Mouse (Mus musculus): ENCODE measurements around the gene Luzp1. TPM values are rescaled to one million over a fixed set of nuclear protein-coding genes. Genes with fewer than 3 reads are reported as not detected.

Luzp1 gene
- total RNA-seq, 2 experiments from 2014 or later, result 58.3 to 69.0 TPM

GRCm38 (mm10) chr4:136461206-136461605 is 8.4 kb upstream of the Luzp1 start:
- intact Hi-C loops (cut with DNase I), result no loop called here
- no peak for DNase-seq

GRCm38 (mm10) chr4:136461761-136462085 is 7.8 kb upstream of the Luzp1 start:
- no peak for DNase-seq
- intact Hi-C loops (cut with DNase I), result no loop called here

- intact Hi-C loops (cut with DNase I), result no loop called here
- peak; percentile 90 for DNase-seq
These were observed 7.3 kb upstream of the Luzp1 start, which contains the start of gene 6030445D17Rik for GRCm38 (mm10) chr4:136462086-136462838. Gene 6030445D17Rik (plus strand): TSS chr4:136462250.

DNA sequence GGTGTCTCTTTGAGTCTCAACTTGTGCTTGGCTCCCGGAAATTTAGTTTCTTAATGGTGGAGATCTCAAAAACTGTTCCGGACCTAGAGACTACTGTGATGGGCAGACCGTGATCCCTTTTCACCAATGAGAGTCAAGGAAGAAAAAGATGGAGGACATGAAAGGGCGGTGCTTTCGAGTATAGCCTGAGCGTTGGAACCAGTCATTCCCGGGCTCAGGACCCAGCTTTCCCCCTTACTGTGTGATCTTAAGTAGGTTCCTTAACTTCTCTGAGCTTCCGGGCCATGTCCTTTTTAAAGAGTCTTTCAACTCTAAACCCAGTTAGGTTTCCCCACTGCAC is 6.8 kb upstream of the Luzp1 start:
- intact Hi-C loops (cut with DNase I), result no loop called here
- DNase-seq, result peak; percentile 52 to 66

DNA sequence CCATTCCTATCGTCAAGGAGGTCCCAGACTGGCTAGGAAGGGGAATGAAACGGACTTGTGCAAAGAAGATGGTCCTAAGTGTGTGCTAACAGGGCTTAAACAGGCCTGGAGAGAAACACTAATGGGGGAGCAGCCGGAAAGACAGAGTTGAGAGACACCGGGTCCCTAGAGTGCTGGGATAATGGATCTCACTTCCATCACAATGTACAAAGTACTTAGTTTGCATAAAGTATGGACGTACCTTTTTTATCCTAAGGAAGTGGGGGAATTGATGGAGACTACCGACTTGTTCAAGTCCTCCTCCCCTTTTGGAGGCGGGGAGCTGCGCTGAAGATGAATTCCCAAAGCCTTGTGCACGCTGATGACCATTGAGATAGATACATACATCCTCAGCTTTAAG is 6.1 kb upstream of the Luzp1 start:
- intact Hi-C loops (cut with DNase I), result no loop called here
- no peak for DNase-seq

GRCm38 (mm10) chr4:136466226-136466625 is 3.3 kb upstream of the Luzp1 start:
- DNase-seq, result peak; percentile 68 to 70
- intact Hi-C loops (cut with DNase I), result no loop called here

DNA sequence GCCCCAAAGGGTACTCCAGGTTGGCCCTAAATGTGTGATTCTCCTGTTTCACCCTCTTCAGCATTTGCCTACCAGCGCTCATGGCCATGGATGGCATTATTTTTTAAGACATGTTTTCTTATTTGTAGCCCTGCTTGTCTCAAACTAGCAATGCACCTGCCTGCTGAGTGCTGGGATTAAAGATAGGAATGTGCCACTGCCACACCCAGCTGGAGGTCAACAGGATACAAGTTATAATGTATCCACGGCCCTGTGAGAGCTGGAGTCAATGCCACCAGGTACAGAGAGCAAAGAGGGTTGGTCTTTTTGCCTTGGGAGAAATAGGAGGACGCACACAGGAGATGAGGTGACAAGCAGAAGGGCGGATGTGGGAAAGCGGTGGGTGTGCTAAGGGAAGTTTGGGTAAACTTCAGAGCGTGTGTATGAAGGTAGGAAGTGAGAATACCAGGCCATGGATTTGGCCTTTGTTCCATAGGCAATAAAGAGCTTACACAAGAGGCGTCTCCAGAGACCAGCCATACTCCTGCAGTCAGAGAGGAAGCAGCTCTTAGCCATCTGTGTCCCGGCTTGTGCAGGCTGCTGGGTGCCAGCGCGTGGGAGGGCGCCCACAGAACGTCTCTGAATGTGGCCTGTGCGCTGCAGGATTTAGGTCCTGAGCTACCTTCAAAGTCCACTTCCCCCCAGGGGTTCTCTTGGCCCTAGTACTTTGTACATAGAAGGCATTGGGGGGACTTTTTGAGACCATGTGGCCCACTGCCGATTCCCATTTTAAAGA is 821 bp upstream of the Luzp1 start:
- intact Hi-C loops (cut with DNase I), result no loop called here
- peak; percentile 28 to 31 for DNase-seq

DNA sequence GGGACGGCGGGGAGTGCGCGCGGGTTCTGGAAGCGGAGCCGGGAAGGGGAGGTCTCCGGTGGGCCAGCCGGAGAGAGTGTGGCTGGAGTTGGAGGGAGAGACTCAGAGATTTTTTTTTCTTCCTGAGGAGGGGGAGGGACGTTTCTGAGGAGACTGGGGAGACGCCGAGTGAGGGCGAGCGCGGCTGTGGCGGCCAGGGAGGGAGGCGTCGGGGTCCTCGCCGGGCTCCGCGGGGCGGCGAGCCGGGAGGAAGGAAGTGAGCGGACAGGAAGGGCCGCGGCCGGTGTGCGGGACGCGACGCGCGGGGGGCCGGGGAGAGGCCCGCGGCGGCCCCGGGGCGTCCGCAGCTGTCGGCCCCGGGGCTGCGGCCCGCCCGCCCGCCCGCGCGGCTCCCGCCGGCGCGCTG is 383 bp downstream of the Luzp1 start:
- no peak for DNase-seq
- intact Hi-C loops (cut with DNase I), result loop anchor here (5.0 kb wide), 1 partner anchor 47 kb away; no protein-coding TSS in a partner anchor

GRCm38 (mm10) chr4:136470347-136471071 is 948 bp downstream of the Luzp1 start:
- intact Hi-C loops (cut with DNase I), result loop anchor here (5.0 kb wide), 1 partner anchor 47 kb away; no protein-coding TSS in a partner anchor
- DNase-seq, result peak; percentile 72 to 76

GRCm38 (mm10) chr4:136476692-136477091 is 7.1 kb downstream of the Luzp1 start:
- intact Hi-C loops (cut with DNase I), result no loop called here
- DNase-seq, result no peak

- intact Hi-C loops (cut with DNase I), result no loop called here
- no peak for DNase-seq
These were observed 17.0 kb downstream of the Luzp1 start for GRCm38 (mm10) chr4:136486549-136486948.

DNA sequence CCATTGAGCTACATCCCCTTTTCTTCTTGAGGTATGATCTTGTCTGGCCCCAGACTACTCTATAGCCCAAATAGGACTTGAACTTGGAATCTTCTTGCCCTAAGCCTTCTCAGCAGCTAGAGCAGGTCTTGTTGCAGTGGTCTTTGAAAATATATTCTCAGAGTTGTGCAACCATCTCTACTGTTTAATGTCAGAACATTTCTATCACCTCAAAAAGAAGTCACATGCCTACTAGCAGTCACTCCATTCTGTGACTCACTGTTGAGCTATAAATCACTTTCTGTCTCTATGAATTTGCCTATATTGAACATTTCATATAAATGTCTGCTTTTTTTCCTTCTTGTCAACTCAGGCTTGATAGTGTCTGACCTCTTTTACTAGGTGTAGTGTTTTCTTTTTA is 26.4 kb downstream of the Luzp1 start:
- intact Hi-C loops (cut with DNase I), result no loop called here
- no peak for DNase-seq

DNA sequence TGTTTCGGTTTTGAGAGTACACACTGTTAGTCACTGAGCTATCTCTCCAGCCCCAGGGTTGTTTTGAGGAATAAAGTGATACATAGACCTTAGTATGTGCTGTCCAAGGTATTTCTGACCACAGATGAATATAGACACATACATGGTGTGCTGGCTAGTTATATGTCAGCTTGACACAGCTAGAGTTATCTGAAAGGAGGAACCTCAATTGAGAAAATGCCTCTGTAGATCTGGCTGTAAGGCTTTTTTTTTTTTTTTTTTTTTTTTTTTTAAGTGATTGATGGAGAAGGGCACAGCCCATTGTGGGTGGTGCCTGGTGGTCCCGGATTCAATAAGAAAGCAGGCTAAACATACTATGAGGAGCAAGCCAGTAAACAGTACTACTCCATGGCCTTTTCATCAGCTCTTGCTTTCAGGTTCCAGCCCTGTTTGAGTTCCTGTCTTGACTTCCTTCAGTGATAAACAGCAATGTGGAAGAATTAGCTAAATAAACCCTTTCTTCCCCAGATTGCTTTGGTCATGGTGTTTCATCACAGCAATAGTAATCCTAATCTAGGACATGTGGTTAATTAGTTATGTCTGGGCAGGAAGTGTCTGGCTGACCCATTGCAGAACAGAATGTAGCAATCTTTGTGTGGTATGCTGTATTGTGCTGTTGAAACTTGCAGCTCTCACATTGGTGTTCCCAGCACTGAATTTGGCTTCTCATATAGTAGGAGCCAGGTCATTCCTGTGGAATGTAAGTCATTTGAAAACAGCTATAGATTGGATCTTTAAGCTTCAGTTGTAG is 36.1 kb downstream of the Luzp1 start:
- intact Hi-C loops (cut with DNase I), result no loop called here
- DNase-seq, result no peak

GRCm38 (mm10) chr4:136509857-136510256 is 40.3 kb downstream of the Luzp1 start:
- DNase-seq, result peak in 1 of 2 experiments; percentile 20
- intact Hi-C loops (cut with DNase I), result no loop called here

DNA sequence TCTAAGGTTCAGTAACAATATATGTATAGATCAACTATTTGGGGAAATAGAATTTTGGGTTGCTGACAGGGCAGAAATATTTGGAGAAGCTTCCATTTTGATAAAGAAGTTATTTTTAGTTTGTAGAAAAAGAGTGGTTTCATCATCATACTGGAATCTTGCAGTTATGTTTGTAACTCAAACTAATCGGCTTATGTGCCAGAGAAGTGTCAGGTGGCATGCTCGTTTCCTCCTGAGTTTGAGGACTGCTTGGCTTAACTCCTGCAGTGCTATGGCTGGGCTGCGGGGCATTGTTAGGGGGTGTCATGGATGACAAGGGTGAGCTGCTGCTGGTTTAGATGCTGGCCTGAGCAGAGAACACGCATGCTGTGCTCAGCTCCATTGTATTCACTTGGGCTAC is 42.1 kb downstream of the Luzp1 start:
- intact Hi-C loops (cut with DNase I), result no loop called here
- peak; percentile 37 to 53 for DNase-seq

- intact Hi-C loops (cut with DNase I), result no loop called here
- DNase-seq, result peak; percentile 63 to 69
These were observed 43.3 kb downstream of the Luzp1 start for GRCm38 (mm10) chr4:136512905-136513304.

- DNase-seq, result no peak
- intact Hi-C loops (cut with DNase I), result loop anchor here (5.0 kb wide), 1 partner anchor 46 kb away; no protein-coding TSS in a partner anchor
These were observed 48.6 kb downstream of the Luzp1 start for GRCm38 (mm10) chr4:136518141-136518540.

DNA sequence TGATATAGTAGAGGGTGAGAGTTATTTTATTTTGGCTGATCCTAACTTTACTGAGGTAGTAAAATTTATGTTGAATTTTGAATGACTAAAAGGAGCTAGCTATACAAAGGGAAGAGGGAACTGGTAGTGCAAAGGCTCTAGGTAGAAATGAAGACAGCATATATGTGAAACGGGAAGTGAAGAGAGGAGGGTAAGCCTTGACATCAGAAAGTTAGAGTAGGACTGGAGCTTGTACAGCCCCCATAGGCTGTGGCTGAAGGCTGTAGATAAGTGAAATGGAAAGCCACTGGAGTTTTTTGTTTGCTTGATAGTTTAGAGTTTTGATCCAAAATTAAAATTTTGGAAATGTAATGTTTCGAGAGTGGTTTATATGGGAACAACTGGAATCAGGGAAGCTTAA is 49.0 kb downstream of the Luzp1 start:
- DNase-seq, result no peak
- intact Hi-C loops (cut with DNase I), result loop anchor here (5.0 kb wide), 1 partner anchor 46 kb away; no protein-coding TSS in a partner anchor

DNA sequence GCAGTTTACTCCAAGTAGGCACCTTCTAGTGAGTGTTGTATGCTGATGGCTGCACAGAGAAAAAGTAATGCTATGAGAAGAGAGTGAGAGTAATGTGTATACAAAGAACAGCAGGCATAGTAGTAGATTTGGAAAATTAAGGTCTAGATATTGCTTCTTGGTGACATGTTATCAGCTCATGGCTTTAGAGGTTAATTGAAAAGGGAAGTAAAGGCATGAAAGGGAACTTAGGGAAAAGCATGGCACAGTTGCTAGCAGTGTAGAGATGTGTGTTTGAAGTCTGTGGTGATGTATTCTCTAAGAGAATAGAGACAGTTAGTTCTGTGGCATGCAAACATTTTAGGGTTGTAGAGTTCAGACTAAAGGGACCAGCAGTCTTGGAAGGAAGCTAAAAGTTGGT is 50.3 kb downstream of the Luzp1 start:
- no peak for DNase-seq
- intact Hi-C loops (cut with DNase I), result loop anchor here (5.0 kb wide), 1 partner anchor 48 kb away; no protein-coding TSS in a partner anchor

GRCm38 (mm10) chr4:136521898-136522297 is 52.3 kb downstream of the Luzp1 start:
- intact Hi-C loops (cut with DNase I), result no loop called here
- DNase-seq, result no peak

All from heart, postnatal 10 days (tissue).